Comparison of ENCODE assay signal across 21 mouse cellular contexts in the genomic region with DNA sequence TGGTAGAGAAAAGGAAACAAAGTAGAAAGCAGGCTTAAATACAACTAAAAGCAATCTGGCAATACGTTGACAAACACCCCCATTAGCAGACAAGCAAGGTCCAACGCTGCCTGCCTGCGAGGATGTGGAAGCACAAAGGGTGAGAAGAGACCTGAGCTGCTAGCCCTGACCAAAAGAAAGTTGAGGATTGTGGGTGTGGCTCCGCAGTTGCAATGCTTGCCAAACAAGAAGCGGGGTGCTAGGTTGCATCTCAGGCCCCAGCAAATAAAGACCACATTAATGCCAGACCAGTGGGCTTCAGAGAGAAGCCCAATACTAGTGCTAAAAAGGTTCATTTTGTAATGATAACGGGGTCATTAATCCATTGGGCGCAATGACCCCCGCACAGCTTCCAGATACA.
A peak's percentile ranks its signal among the peaks of the same experiment; 100 is the strongest.
DNase-seq lines count a peak whose midpoint lies in the region; ATAC-seq lines count a peak whose summit lies in the region.
"Had no signal": no experiment of that assay in that cellular context is flagged by ENCODE, and none has a peak within 500 bp of the region (broad histone marks: within the 10 kb centered on the region; RNA-seq: fewer than 3 reads in every experiment).

No protein-coding gene starts in this region.

- peaks cover 52% of the 10 kb centered on the region for H3K4me1 ChIP-seq in heart, embryonic 10.5 days
- peaks cover 31% of the 10 kb centered on the region for H3K4me1 ChIP-seq in neural tube, embryonic 13.5 days (replicated peaks)
- peaks cover 70% of the 10 kb centered on the region for H3K4me1 ChIP-seq in limb, embryonic 10.5 days

- DNase-seq in heart, embryonic 10.5 days (ENCODE audit: low spot score), result no peak
- no peak for DNase-seq in heart, postnatal 10 days
- DNase-seq in neural tube, embryonic 10.5 days (ENCODE audit: extremely low spot score, low spot score), result no peak
- DNase-seq in limb, embryonic 10.5 days (ENCODE audit: low spot score), result no peak
- no peak for DNase-seq in spleen, postnatal 14 days (ENCODE audit: low spot score in 2 of 2)
- DNase-seq in thymus, adult 18-20 months, result no peak
- DNase-seq: adrenal gland, adult 8-10 months; cerebellum, adult 18-20 months; cerebellum, postnatal 25 days; heart, postnatal 4 days; kidney, adult 9 months; kidney, postnatal 14 days; lung, embryonic 14.5 days; lung, postnatal 36 days had no signal

- no peaks in the 10 kb centered on the region for H3K36me3 ChIP-seq in heart, embryonic 10.5 days
- no peaks in the 10 kb centered on the region for H3K36me3 ChIP-seq in neural tube, embryonic 13.5 days
- H3K36me3 ChIP-seq in limb, embryonic 10.5 days, result no peaks in the 10 kb centered on the region
- H3K36me3 ChIP-seq: heart, embryonic 15.5 days; intestine, embryonic 15.5 days; midbrain, embryonic 15.5 days had no signal

- H3K9me3 ChIP-seq in heart, embryonic 10.5 days, result no peaks in the 10 kb centered on the region
- no peaks in the 10 kb centered on the region for H3K9me3 ChIP-seq in neural tube, embryonic 13.5 days
- no peaks in the 10 kb centered on the region for H3K9me3 ChIP-seq in limb, embryonic 10.5 days (replicated peaks)
- H3K9me3 ChIP-seq: heart, embryonic 15.5 days; intestine, embryonic 15.5 days; megakaryocyte, embryonic 14.5 days; midbrain, embryonic 15.5 days had no signal

- intact Hi-C loops in heart, postnatal 10 days (cut with DNase I), result no loop called here

- 56% methylated on average over 8 of the region's 8 CpGs for WGBS in heart, embryonic 10.5 days
- WGBS in neural tube, embryonic 13.5 days, result 16% methylated on average over 8 of the region's 8 CpGs
- WGBS in limb, embryonic 10.5 days, result 38% methylated on average over 8 of the region's 8 CpGs

- H3K27me3 ChIP-seq in heart, embryonic 10.5 days (ENCODE audit: insufficient read depth, poor library complexity, severe bottlenecking), result no peaks in the 10 kb centered on the region
- no peaks in the 10 kb centered on the region for H3K27me3 ChIP-seq in neural tube, embryonic 13.5 days
- no peaks in the 10 kb centered on the region for H3K27me3 ChIP-seq in limb, embryonic 10.5 days (ENCODE audit: low read depth, poor library complexity, severe bottlenecking)
- H3K27me3 ChIP-seq: heart, embryonic 15.5 days; intestine, embryonic 15.5 days; midbrain, embryonic 15.5 days had no signal

- 0 out of 2 replicates have a peak overlapping the region, but pooled peaks have one; percentile 6 for H3K27ac ChIP-seq in heart, embryonic 10.5 days
- peak overlapping the region; percentile 35; the same call in 1 of the 2 replicates for H3K27ac ChIP-seq in neural tube, embryonic 13.5 days (replicated peaks)
- H3K27ac ChIP-seq in limb, embryonic 10.5 days, result peak overlapping the region; percentile 84
- H3K27ac ChIP-seq: heart, embryonic 15.5 days; intestine, embryonic 15.5 days; layer of hippocampus, adult 2 months; midbrain, embryonic 15.5 days; stomach, postnatal 0 days had no signal

- H3K4me3 ChIP-seq in heart, embryonic 10.5 days, result no peak overlapping the region
- H3K4me3 ChIP-seq in neural tube, embryonic 13.5 days, result no peak overlapping the region
- H3K4me3 ChIP-seq in limb, embryonic 10.5 days, result no peak overlapping the region
- H3K4me3 ChIP-seq: heart, embryonic 15.5 days; intestine, embryonic 15.5 days; layer of hippocampus, adult 2 months; megakaryocyte, embryonic 14.5 days; midbrain, embryonic 15.5 days had no signal

- ATAC-seq in neural tube, embryonic 13.5 days (ENCODE audit: low read depth), result no peak
- ATAC-seq: intestine, embryonic 15.5 days; midbrain, embryonic 15.5 days had no signal

- H3K4me2 ChIP-seq in neural tube, embryonic 13.5 days, result no peak overlapping the region
- H3K4me2 ChIP-seq: heart, embryonic 15.5 days; intestine, embryonic 15.5 days; lung, embryonic 14.5 days; midbrain, embryonic 15.5 days had no signal

- no peak overlapping the region for H3K9ac ChIP-seq in neural tube, embryonic 13.5 days
- H3K9ac ChIP-seq: heart, embryonic 15.5 days; intestine, embryonic 15.5 days; lung, embryonic 14.5 days; midbrain, embryonic 15.5 days had no signal

Comparison
In these comparisons a context has a peak if more than half of its experiments do, and no peak if none do; other contexts are left out.
1. H3K27ac ChIP-seq: peak in every context shown above with its lines; median percentile 84 in limb, embryonic 10.5 days; 35 in neural tube, embryonic 13.5 days; 6 in heart, embryonic 10.5 days.